7 mouse cellular contexts compared by ENCODE assay signal in genomic region chr14:33313624-33314023, GRCm38 (mm10).
DNase-seq lines count a peak whose midpoint lies in the region; ATAC-seq lines count a peak whose summit lies in the region.

No protein-coding gene starts in this region.

- H3K9ac ChIP-seq in forebrain, embryonic 11.5 days (ENCODE audit: low read length) = no peak overlapping the region
- no peak overlapping the region for H3K9ac ChIP-seq in hindbrain, embryonic 12.5 days

- H3K4me1 ChIP-seq in forebrain, embryonic 11.5 days (replicated peaks; ENCODE audit: control insufficient read depth, insufficient read depth, low read length) = 0 out of 2 replicates have a peak, but pooled peaks cover 1% of the 10 kb centered on the region
- 0 out of 2 replicates have a peak, but pooled peaks cover 4% of the 10 kb centered on the region for H3K4me1 ChIP-seq in hindbrain, embryonic 12.5 days

- peaks cover 2% of the 10 kb centered on the region; the same call in 1 of the 2 replicates for H3K27me3 ChIP-seq in forebrain, embryonic 11.5 days (ENCODE audit: control insufficient read depth, insufficient read depth, low read length)
- peaks cover 9% of the 10 kb centered on the region; the same call in 1 of the 2 replicates for H3K27me3 ChIP-seq in hindbrain, embryonic 12.5 days

- H3K4me2 ChIP-seq in forebrain, embryonic 11.5 days (ENCODE audit: low read depth, low read length, severe bottlenecking) = no peak overlapping the region
- H3K4me2 ChIP-seq in hindbrain, embryonic 12.5 days (replicated peaks) = no peak overlapping the region

- peak; percentile 72 for ATAC-seq in forebrain, embryonic 11.5 days (replicated peaks; ENCODE audit: low FRiP score)
- ATAC-seq in hindbrain, embryonic 12.5 days (ENCODE audit: low FRiP score) = peak; percentile 58

- H3K9me3 ChIP-seq in forebrain, embryonic 11.5 days (ENCODE audit: control insufficient read depth, low read length) = no peaks in the 10 kb centered on the region
- H3K9me3 ChIP-seq in hindbrain, embryonic 12.5 days (replicated peaks) = no peaks in the 10 kb centered on the region

- no peak overlapping the region for H3K27ac ChIP-seq in forebrain, embryonic 11.5 days (ENCODE audit: low read depth, low read length)
- H3K27ac ChIP-seq in hindbrain, embryonic 12.5 days = no peak overlapping the region

- H3K36me3 ChIP-seq in forebrain, embryonic 11.5 days (ENCODE audit: control insufficient read depth, insufficient read depth, low read length) = no peaks in the 10 kb centered on the region
- no peaks in the 10 kb centered on the region for H3K36me3 ChIP-seq in hindbrain, embryonic 12.5 days

- 0% methylated on average over 4 of the region's 4 CpGs for WGBS in forebrain, embryonic 11.5 days
- 5% methylated on average over 4 of the region's 4 CpGs for WGBS in hindbrain, embryonic 12.5 days

- peak; percentile 70 for DNase-seq in MN1 (ENCODE audit: low spot score)
- peak; percentile 24 for DNase-seq in c-Kit-negative CD71-positive TER-119-positive erythroid progenitor cells, embryonic 14.5 days (ENCODE audit: low read depth, low spot score)
- DNase-seq in forebrain, embryonic 11.5 days (ENCODE audit: low spot score) = peak; percentile 82
- peak; percentile 37 for DNase-seq in layer of hippocampus, adult 9-11 months
- peak; percentile 61 to 77 for DNase-seq in lung, postnatal 4 days
- peak; percentile 75 to 80 for DNase-seq in right cerebral cortex, postnatal 10 days (ENCODE audit: low spot score in 2 of 2)

- no peak overlapping the region for H3K4me3 ChIP-seq in forebrain, embryonic 11.5 days (ENCODE audit: low read depth, low read length)
- H3K4me3 ChIP-seq in hindbrain, embryonic 12.5 days = no peak overlapping the region

Comparison
In these comparisons a context has a peak if more than half of its experiments do, and no peak if none do; other contexts are left out.
1. DNase-seq: peak in every context shown above with its lines; median percentile 82 in forebrain, embryonic 11.5 days; 78 in right cerebral cortex, postnatal 10 days; 70 in MN1; 69 in lung, postnatal 4 days; 37 in layer of hippocampus, adult 9-11 months; 24 in c-Kit-negative CD71-positive TER-119-positive erythroid progenitor cells, embryonic 14.5 days.